Mouse (Mus musculus): Measurements from ENCODE around the gene Krtap6-2. TPM values are rescaled to one million over a fixed set of nuclear protein-coding genes. Genes with fewer than 3 reads are reported as not detected.

Gene Krtap6-2
- polyA plus RNA-seq (2012; rRNA removed): not detected in 2 replicates

GRCm38 (mm10) chr16:89420011-89420410, at the start of gene Krtap6-2:
Krtap6-2 (minus strand) TSS chr16:89420111.

DNA sequence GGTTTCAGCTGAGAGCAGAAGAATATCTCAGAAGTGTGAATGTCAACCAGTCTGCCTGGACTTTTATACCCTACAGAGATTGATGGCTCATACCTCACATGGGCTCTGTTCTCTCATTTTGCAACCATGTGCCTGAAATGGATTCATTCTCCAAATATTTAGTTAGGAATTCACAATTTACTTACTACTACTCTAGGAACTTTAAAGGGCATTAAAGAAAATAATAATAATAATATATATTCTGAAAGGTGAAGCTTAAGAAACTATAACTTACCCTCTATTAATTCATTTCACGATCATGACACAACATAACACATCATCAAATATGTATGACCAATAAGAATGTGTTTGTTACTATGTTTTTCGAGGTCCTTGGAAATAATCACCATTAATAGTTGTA, 16.1 kb downstream of the Krtap6-2 start, which contains the start of gene Krtap21-1:
TSS of gene Krtap21-1 (minus strand) at position 101 of the 400 bp plus-strand sequence.

Other genes starting within 250 kb of the Krtap6-2 start
- gene 1110057P08Rik, start 245.4 kb downstream of the Krtap6-2 start, polyA plus RNA-seq (2012; rRNA removed): not detected in 2 replicates
- not detected in 2 replicates for gene Krtap20-2, start 214.2 kb downstream of the Krtap6-2 start, polyA plus RNA-seq (2012; rRNA removed)
- not detected in 2 replicates for gene Krtap21-1, start 16.2 kb downstream of the Krtap6-2 start, polyA plus RNA-seq (2012; rRNA removed)
- not detected in 2 replicates for gene Krtap8-1, start 67.8 kb upstream of the Krtap6-2 start, polyA plus RNA-seq (2012; rRNA removed)
- not detected in 2 replicates for gene Krtap7-1, start 88.2 kb upstream of the Krtap6-2 start, polyA plus RNA-seq (2012; rRNA removed)
- 0.04 TPM in 1 of 2 replicates, not detected in the other for gene Krtap11-1, start 151.1 kb upstream of the Krtap6-2 start, polyA plus RNA-seq (2012; rRNA removed)

Measured in liver, embryonic 18 days (tissue).